Mouse (Mus musculus): ENCODE measurements around the gene Olfr390. TPM values are rescaled to one million over a fixed set of nuclear protein-coding genes. Genes with fewer than 3 reads are reported as not detected.

The Olfr390 gene
- not detected in 2 replicates for polyA plus RNA-seq (2015; fragmentation: Nextera tagmentation; extraction: Ambion mirVana)

DNA sequence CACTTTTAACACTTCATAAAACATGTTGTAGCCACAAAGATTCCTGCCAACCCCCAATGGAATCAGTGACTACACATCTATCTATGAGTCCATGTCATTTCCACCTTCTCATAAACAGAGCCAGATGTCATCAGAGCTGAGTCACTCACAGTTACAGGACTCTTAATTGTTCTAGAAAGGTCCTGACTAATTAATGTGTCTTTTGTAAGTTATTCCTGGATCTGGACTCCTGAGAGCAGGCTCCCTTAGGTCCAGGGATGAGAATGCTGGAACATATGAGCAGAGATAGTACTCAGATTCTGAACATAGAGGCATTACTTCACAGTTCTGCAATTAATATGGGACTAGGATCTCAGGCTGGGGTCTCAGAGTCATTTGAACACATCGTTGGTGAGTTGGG is at the start of gene Olfr390:
Gene Olfr390 (plus strand): TSS at position 301 of the 400 bp plus-strand sequence.
- 65% methylated on average over 1 of the region's 1 CpGs for WGBS
- Histone ChIP-seq H3K9me3 (no peaks in the 10 kb centered on the region), H3K4me1 (replicated peaks) (no peaks in the 10 kb centered on the region), H3K9ac (no peak within 1 kb of the TSS), H3K4me2 (replicated peaks) (no peak within 1 kb of the TSS), H3K36me3 (no peaks in the 10 kb centered on the region), H3K4me3 (replicated peaks) (no peak within 1 kb of the TSS), H3K27me3 (replicated peaks) (no peaks in the 10 kb centered on the region), H3K27ac (no peak within 1 kb of the TSS)
- no peak for ATAC-seq

DNA sequence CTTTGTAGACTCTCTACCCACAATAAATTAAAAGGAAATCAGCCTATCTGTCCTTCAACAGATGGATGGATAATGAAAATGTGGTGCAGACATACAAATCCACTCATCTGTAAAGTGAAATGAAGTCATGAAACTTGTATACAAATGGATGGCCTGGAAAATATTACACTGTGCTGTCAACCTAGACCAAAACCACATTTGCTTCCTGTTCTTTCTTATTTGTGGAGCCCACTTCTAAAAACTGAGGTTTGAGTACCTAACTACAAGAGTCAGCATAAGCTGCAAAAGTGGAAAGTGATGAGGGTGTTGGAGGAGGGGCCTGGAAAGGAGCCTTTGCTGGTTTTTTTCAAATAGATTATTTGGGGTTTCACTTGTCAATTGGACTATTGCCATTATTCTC is 23.6 kb upstream of the Olfr390 start:
- no peaks in the 10 kb centered on the region for H3K4me1 ChIP-seq (replicated peaks)
- H3K4me3 ChIP-seq (replicated peaks) = no peak overlapping the region
- H3K27me3 ChIP-seq (replicated peaks) = no peaks in the 10 kb centered on the region
- H3K9ac ChIP-seq = no peak overlapping the region
- H3K4me2 ChIP-seq (replicated peaks) = no peak overlapping the region
- H3K9me3 ChIP-seq = no peaks in the 10 kb centered on the region
- H3K36me3 ChIP-seq = no peaks in the 10 kb centered on the region
- no peak for ATAC-seq
- H3K27ac ChIP-seq = no peak overlapping the region

- H3K4me3 ChIP-seq (replicated peaks) = no peak within 1 kb of the TSS
- WGBS = 84% methylated on average over 1 of the region's 1 CpGs
- H3K4me1 ChIP-seq (replicated peaks) = no peaks in the 10 kb centered on the region
- no peak within 1 kb of the TSS for H3K9ac ChIP-seq
- no peak within 1 kb of the TSS for H3K27ac ChIP-seq
- H3K36me3 ChIP-seq = no peaks in the 10 kb centered on the region
- H3K9me3 ChIP-seq = no peaks in the 10 kb centered on the region
- H3K27me3 ChIP-seq (replicated peaks) = no peaks in the 10 kb centered on the region
- no peak for ATAC-seq
- H3K4me2 ChIP-seq (replicated peaks) = no peak within 1 kb of the TSS
These were observed 2.2 kb upstream of the Olfr390 start, which contains the start of gene Olfr389 for GRCm38 (mm10) chr11:73780613-73781012. TSS of gene Olfr389 (minus strand) at chr11:73780713.

DNA sequence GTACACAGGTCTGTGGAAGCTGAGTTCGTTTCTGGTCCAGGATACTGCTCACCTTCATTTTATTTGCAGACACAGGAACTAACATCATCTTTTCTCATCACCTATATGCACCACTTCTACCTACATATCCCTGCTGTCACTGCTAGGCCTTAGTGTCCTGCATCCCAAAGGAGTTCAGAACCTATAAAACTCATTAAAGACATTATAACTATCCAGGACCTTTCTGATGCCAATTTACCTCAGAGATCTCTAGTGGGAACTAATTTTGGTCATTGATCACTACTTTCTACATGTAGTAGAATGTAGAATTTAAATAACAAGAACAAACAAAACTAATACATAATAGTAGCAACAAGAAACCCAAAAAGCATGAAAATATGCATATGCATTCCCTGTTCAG is 20.2 kb downstream of the Olfr390 start, which contains the start of gene Olfr391-ps:
Gene Olfr391-ps (minus strand): TSS at position 101 of the 400 bp plus-strand sequence.
- ATAC-seq = no peak
- H3K4me3 ChIP-seq (replicated peaks) = no peak within 1 kb of the TSS
- H3K27ac ChIP-seq = no peak within 1 kb of the TSS
- H3K36me3 ChIP-seq = no peaks in the 10 kb centered on the region
- WGBS = 24% methylated on average over 1 of the region's 1 CpGs
- H3K27me3 ChIP-seq (replicated peaks) = no peaks in the 10 kb centered on the region
- H3K4me1 ChIP-seq (replicated peaks) = no peaks in the 10 kb centered on the region
- no peak within 1 kb of the TSS for H3K9ac ChIP-seq
- H3K4me2 ChIP-seq (replicated peaks) = no peak within 1 kb of the TSS
- no peaks in the 10 kb centered on the region for H3K9me3 ChIP-seq

DNA sequence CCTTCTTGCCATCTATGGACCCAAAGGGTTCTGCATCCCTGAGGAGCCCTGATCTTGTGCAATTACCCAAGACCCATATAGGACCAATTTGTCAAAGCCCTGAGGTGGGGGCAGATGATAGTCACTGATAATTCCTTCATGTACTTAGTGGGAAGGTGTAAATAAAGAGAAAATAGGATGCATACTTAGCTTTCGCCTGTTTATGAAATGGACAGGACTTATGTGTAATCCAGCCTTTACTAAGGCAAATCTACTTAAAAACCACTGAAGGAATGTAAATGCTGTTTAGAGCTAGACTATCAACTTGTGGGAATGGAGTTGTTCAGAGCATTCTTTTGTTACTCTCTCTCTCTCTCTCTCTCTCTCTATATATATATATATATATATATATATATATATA is 34.2 kb downstream of the Olfr390 start, which contains the start of gene Olfr392:
Gene Olfr392 (minus strand): TSS at position 101 of the 400 bp plus-strand sequence.
- no peak for ATAC-seq
- H3K36me3 ChIP-seq = no peaks in the 10 kb centered on the region
- H3K4me3 ChIP-seq (replicated peaks) = no peak within 1 kb of the TSS
- no peaks in the 10 kb centered on the region for H3K4me1 ChIP-seq (replicated peaks)
- H3K27me3 ChIP-seq (replicated peaks) = no peaks in the 10 kb centered on the region
- no peaks in the 10 kb centered on the region for H3K9me3 ChIP-seq
- no peak within 1 kb of the TSS for H3K4me2 ChIP-seq (replicated peaks)
- WGBS = 89% methylated on average over 1 of the region's 1 CpGs
- no peak within 1 kb of the TSS for H3K9ac ChIP-seq
- no peak within 1 kb of the TSS for H3K27ac ChIP-seq

Other genes with a start within 250 kb of the Olfr390 start
- not detected in 2 replicates for gene Olfr385, start 190.0 kb upstream of the Olfr390 start, polyA plus RNA-seq (2015; fragmentation: Nextera tagmentation; extraction: Ambion mirVana)
- gene Olfr384, start 184.4 kb upstream of the Olfr390 start, polyA plus RNA-seq (2015; fragmentation: Nextera tagmentation; extraction: Ambion mirVana) = not detected in 2 replicates
- not detected in 2 replicates for gene Zfp735, start 94.2 kb upstream of the Olfr390 start, polyA plus RNA-seq (2015; fragmentation: Nextera tagmentation; extraction: Ambion mirVana)
- not detected in 2 replicates for gene Olfr389, start 2.3 kb upstream of the Olfr390 start, polyA plus RNA-seq (2015; fragmentation: Nextera tagmentation; extraction: Ambion mirVana)
- not detected in 2 replicates for gene Olfr391-ps, start 20.1 kb downstream of the Olfr390 start, polyA plus RNA-seq (2015; fragmentation: Nextera tagmentation; extraction: Ambion mirVana)
- gene Olfr392, start 34.1 kb downstream of the Olfr390 start, polyA plus RNA-seq (2015; fragmentation: Nextera tagmentation; extraction: Ambion mirVana) = not detected in 2 replicates
- gene Olfr393, start 68.5 kb downstream of the Olfr390 start, polyA plus RNA-seq (2015; fragmentation: Nextera tagmentation; extraction: Ambion mirVana) = not detected in 2 replicates
- not detected in 2 replicates for gene Olfr394, start 107.8 kb downstream of the Olfr390 start, polyA plus RNA-seq (2015; fragmentation: Nextera tagmentation; extraction: Ambion mirVana)
- not detected in 2 replicates for gene Olfr395, start 126.3 kb downstream of the Olfr390 start, polyA plus RNA-seq (2015; fragmentation: Nextera tagmentation; extraction: Ambion mirVana)
- gene Olfr23, start 153.7 kb downstream of the Olfr390 start, polyA plus RNA-seq (2015; fragmentation: Nextera tagmentation; extraction: Ambion mirVana) = not detected in 2 replicates
- not detected in 2 replicates for gene Olfr397, start 177.9 kb downstream of the Olfr390 start, polyA plus RNA-seq (2015; fragmentation: Nextera tagmentation; extraction: Ambion mirVana)
- gene Olfr398, start 207.4 kb downstream of the Olfr390 start, polyA plus RNA-seq (2015; fragmentation: Nextera tagmentation; extraction: Ambion mirVana) = not detected in 2 replicates

Data from intestine, embryonic 15.5 days (tissue).